Mouse (Mus musculus) c-Kit-positive CD71-positive TER-119-negative erythroid progenitor cells, embryonic 14.5 days (primary cell): ENCODE data around the gene Olfr318.
"Not testable (repeated sequence)": the region's sequence is repeated elsewhere in the genome, so short reads cannot be mapped to it uniquely, and the experiment has no call there.

Source experiments
- DNase-seq: peaks from one replicate; pipeline ENCODE4 v3.0.0-alpha.2; 2013; ENCODE audit warnings: low read depth

Gene Olfr318

DNA sequence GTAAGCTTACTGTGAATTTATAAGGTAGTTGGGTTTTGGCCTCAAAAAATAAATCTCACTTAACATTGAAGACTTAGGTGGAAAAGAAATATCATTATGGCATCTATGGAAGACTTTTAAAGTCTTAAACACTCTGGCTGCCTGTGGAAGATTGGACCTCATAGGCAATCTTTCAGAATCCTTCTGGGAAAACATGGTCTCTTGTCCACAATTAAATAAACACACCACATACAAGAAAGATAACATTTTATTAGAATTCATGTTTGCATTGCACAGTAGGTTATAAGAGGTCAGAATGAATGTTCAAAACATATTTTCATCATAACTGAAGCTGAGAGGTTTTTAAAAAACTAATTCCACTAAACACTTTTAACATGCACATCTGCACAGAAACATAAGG, at the start of gene Olfr318:
Gene Olfr318, minus strand, starts transcription at position 101 of the 400 bp plus-strand sequence.
- DNase-seq: no peak

DNA sequence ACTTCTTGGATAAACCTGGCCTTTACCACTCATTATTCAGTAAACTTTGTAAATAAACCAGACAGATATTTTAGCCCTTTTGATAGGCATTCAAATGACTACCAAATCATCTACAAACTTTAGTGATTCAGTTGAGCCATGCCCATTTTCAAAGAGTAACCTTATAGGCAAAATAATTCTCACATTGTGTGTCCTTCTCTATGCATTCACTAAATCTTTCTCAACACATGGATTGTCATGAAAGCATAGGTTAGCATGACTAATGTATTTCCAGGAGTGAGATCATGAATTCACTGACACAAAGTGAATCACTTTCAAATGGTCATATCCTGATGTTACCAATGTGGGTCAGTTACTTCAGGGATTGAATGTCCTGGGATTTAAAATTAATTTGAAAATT, 49.1 kb upstream of the Olfr318 start, which contains the start of gene Olfr315:
Gene Olfr315, plus strand, starts transcription at position 301 of the 400 bp plus-strand sequence.
- no peak for DNase-seq

DNA sequence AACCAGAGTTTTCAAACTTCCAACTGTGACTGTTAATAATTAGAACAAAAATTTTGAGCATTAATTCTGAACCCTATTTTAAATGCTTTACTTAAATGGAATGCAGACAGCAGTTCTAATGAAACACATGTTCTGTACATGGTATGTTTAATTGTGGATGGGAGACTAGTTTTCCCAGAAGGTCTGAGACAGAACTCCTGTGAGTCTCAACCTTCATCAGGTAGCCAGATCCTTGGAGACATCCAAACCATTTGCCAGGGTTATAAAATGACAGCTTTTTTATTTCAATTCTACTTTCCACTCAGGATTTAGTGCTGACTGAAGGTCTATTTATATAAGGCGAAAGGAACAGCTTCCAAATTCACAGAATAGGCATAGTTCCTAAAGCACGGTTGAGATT, 28.6 kb upstream of the Olfr318 start, which contains the start of gene Olfr316:
Gene Olfr316, plus strand, starts transcription at position 301 of the 400 bp plus-strand sequence.
- no peak for DNase-seq

DNA sequence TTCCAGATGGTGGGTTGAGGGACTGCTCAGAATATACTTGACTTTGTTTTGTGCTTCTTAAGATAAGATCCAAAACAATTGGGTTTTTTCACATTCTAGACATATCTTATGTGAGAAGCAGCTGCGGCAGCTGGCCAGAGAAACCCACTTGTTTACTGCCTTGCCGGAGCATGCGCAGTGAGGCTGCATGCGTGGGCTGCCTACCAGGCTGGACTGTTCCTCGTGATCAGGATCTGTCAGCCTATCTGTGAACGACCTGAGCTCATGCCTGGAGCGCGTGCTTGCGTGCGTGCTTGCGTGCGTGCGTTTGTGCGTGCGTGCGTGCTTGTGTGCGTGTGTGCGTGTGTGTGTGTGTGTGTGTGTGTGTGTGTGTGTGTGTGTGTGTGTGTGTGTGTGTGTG, 27.3 kb upstream of the Olfr318 start:
- DNase-seq: not testable (repeated sequence)

DNA sequence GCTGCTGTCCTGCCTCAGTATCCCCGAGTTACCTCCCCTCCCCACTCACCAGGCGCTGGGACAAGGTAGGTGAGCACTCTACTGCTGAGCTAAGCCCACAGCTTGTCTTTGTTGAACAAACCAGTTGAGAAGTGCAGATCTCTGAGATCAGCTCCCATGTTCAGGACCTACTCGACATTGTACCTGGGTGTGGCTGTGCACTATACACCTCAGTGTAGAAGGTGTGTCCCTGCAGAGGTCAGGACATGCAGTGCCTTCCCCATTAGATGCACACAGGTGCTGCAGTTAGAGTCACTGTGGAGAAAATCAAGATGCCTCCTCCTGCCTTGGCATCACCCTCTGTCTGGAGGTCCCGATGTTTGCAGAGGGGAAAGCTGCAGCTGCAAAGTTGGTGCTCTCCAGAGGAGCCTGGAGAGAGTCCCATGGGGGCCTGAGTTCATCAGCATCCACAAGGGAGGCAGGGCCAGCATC, 15.0 kb upstream of the Olfr318 start, which contains the start of gene Olfr317:
Gene Olfr317, minus strand, starts transcription at position 421 of the 471 bp plus-strand sequence.
- no peak for DNase-seq

DNA sequence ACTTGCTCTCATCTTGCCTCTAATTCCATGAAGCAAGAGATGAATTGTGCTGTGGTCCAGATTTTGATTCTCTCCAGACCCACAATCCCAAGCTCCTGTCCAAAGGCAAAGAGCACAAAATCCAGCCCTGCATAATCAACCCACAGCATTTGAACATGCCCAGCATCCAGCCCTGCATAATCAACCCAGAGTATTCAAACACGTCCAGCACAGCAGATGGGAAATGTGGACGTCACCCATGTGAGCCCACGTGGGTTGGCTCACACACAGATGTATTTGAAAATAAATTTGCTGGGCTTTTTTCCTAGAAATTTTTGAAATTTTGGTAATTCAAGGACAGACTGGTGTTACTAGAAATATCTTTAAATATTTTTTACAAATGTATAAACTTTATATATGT, 9.6 kb upstream of the Olfr318 start:
- DNase-seq: no peak

DNA sequence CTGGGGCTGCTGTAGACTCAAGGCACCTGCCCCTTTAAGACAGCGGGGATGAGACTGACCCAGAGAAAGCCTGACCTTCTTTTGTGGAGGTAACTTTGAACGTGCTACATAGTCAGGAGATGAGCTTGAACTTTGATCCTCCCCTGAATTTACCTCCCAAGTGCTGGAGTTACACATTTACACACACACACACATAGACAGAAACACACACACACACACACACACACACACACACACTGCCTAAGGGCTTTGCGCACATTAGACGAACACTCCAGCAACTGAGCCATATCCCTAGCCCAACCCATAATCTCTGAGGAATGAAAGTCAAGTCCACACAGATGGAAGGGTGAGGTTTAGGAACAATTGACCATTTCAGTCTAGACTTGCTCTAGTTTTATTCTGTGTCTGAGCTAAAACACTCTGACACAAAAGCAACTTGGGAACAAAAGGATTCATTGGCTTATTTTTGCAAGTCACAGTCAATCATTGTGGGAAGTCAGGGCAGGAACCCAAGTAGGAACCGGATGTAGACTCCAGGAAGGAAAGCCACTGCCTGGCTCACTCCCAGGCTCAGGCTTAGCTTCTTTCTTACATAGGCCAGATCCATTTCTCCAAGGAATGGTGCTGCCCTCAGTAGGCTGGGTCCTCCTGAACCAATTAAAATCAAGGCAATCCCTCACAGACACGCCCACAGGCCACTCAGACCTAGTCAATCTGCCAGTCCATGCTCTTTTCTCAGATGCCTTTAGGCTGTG, 4.3 kb upstream of the Olfr318 start:
- DNase-seq: not testable (repeated sequence)

DNA sequence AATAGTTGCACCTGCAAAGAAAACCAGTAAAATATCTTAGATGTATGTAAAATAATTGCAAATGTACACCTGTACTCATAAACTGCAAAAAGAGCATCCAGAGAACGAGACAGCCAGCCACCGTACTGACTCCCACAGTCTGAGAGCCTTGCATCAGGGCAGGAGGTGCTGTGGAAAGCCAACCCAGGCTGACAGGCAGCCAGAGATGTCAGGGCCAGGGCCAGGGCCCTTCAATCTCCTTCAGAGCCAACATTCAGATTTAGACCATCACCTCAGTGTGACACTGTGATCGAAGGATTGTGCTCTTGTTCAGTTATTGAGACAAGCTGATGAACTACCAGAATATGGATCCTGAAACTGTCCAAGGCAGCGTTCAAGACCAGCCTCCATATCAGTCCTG, 4.1 kb downstream of the Olfr318 start:
- DNase-seq: no peak

DNA sequence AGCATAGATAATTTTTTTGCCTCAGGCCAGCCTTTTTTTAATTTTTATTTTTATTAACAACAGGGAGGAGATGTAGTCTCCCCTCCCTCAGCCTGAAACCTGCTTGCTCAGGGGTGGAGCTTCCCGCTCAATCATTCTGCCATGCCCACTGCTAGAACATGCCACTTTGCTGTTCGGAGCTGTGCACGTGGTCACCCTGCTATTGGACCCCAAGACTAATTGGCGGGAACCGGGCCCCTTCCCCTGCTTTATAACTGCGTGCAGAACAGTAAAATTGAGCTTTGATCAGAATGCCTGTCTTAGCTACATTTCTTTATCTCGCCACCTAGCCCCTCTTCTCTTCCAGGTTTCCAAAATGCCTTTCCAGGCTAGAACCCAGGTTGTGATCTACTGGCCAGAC, 6.1 kb downstream of the Olfr318 start:
- DNase-seq: not testable (repeated sequence)

DNA sequence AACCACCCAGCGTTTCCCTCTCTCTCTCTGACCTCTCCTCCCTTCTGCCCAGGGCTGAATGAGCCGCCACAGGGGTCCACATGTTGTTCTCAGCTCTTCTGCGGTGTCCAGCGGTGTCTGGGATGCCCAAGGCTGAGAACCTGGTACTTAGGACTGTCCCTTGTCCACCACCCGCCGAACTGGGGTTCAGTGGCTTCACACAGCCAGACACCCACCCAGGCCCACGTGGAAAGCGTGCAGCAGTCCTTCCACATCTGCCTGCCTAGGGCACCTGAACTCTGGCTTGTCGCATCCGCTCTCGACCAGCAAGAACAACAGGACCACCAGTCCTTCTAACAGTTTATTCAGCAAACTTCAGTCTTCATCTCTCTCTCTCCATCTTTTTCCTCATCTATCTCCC, 14.7 kb downstream of the Olfr318 start:
- no peak for DNase-seq

DNA sequence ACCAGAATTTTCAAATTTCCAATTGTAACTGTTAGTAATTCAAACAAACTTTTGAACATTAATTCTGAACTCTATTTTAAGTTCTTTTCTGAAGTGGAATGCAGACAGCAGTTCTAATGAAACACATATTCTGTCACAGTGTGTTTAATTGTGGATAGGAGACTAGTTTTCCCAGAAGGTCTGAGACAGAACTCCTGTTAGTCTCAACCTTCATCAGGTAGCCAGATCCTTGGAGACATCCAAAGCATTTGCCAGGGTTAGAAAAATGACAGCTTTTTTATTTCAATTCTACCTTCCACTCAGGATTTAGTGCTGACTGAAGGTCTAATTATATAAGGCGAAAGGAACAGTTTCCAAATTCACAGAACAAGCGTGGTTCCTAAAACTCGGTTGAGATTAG, 25.0 kb downstream of the Olfr318 start, which contains the start of gene Olfr319:
Gene Olfr319, plus strand, starts transcription at position 301 of the 400 bp plus-strand sequence.
- DNase-seq: no peak

DNA sequence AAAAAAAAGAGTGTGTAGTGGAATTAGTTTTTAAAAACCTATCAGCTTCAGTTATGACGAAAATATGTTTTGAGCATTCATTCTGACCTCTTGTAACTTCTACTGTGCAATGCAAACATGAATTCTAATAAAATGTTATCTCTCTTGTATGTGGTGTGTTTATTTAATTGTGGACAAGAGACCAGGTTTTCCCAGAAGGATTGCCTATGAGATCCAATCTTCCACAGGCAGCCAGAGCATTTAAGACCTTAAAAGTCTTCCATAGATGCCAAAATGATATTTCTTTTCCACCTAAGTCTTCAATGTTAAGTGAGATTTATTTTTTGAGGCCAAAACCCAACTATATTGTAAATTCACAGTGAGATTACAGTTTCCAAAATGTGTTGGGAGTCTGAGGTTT, 43.0 kb downstream of the Olfr318 start, which contains the start of gene Olfr320:
Gene Olfr320, plus strand, starts transcription at position 301 of the 400 bp plus-strand sequence.
- DNase-seq: no peak

DNA sequence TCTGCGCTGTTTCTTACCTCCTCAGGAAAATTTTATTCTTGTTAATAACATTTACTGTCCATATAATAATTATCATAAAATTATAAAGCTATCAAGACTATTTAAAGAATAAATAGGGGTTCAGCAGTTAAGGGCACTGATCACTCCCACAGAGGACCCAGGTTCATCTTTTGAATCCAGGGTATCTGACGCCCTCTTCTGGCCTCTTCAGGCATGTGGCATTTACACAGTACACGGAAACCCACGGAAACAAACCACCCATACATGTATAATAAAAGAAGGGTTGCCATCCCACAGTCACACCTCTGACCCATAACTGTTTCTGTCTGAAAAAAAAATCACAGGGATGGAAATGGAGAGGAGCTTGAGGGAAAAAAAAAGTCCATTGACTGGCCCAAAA, 52.0 kb downstream of the Olfr318 start:
- DNase-seq: no peak

DNA sequence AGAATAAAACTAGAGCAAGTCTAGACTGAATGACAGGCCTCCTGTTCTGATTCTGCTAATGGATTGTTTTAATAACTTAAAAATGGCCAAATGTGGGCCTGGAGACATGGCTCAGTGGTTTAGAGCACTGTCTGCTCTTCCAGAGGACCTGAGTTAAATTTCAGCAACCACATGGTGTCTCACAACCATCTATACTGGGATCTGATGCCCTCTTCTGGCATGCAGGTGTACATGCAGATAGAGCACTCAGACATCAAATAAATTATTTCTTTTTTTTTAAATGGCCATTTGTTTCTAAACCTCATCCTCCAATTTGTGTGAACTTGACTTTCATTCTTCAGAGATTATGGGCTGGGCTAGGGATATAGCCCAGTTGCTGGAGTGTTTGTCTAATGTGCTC, 54.6 kb downstream of the Olfr318 start:
- DNase-seq: no peak
